Mouse (Mus musculus) right cerebral cortex, postnatal 25 days (tissue): Measurements from ENCODE around the gene Anks1b.

ENCODE experiments used
- DNase-seq: peaks from one replicate; pipeline ENCODE4 v3.0.0; 2022

The Anks1b gene

GRCm38 (mm10) chr10:90685367-90685766 is 812.1 kb downstream of the Anks1b start:
- no peak for DNase-seq

GRCm38 (mm10) chr10:90688153-90688552 is 814.8 kb downstream of the Anks1b start:
- DNase-seq, result no peak

- DNase-seq, result no peak
Observed at GRCm38 (mm10) chr10:90688696-90689252, 815.5 kb downstream of the Anks1b start.

- peak; percentile 55 for DNase-seq
Observed at GRCm38 (mm10) chr10:90689854-90690513, 816.7 kb downstream of the Anks1b start.

GRCm38 (mm10) chr10:90696687-90697086 is 823.4 kb downstream of the Anks1b start:
- peak; percentile 59 for DNase-seq

- DNase-seq, result no peak
Observed at GRCm38 (mm10) chr10:90697413-90697812, 824.1 kb downstream of the Anks1b start.

- no peak for DNase-seq
Observed at GRCm38 (mm10) chr10:90699211-90699610, 825.9 kb downstream of the Anks1b start.

- peak; percentile 71 for DNase-seq
Observed at GRCm38 (mm10) chr10:90704602-90705001, 831.3 kb downstream of the Anks1b start.

- no peak for DNase-seq
Observed at GRCm38 (mm10) chr10:90708822-90709601, 835.7 kb downstream of the Anks1b start.

- no peak for DNase-seq
Observed at GRCm38 (mm10) chr10:90709602-90709931, 836.3 kb downstream of the Anks1b start.

GRCm38 (mm10) chr10:90717961-90718360 is 844.7 kb downstream of the Anks1b start:
- DNase-seq, result no peak

GRCm38 (mm10) chr10:90718684-90719083 is 845.4 kb downstream of the Anks1b start:
- DNase-seq, result no peak

- no peak for DNase-seq
Observed at GRCm38 (mm10) chr10:90719996-90720395, 846.7 kb downstream of the Anks1b start.

- peak; percentile 58 for DNase-seq
Observed at GRCm38 (mm10) chr10:90723071-90723494, 849.8 kb downstream of the Anks1b start.

GRCm38 (mm10) chr10:90723941-90724341 is 850.6 kb downstream of the Anks1b start:
- peak; percentile 67 for DNase-seq

GRCm38 (mm10) chr10:90724931-90725330 is 851.6 kb downstream of the Anks1b start:
- DNase-seq, result no peak

- DNase-seq, result peak; percentile 73
Observed at GRCm38 (mm10) chr10:90728401-90729358, 855.4 kb downstream of the Anks1b start.

GRCm38 (mm10) chr10:90729527-90729926 is 856.2 kb downstream of the Anks1b start:
- no peak for DNase-seq

- no peak for DNase-seq
Observed at GRCm38 (mm10) chr10:90732823-90733222, 859.5 kb downstream of the Anks1b start.

- no peak for DNase-seq
Observed at GRCm38 (mm10) chr10:90733632-90734031, 860.3 kb downstream of the Anks1b start.

GRCm38 (mm10) chr10:90738475-90738874 is 865.2 kb downstream of the Anks1b start:
- DNase-seq, result no peak

GRCm38 (mm10) chr10:90740956-90741355 is 867.6 kb downstream of the Anks1b start:
- DNase-seq, result no peak

- DNase-seq, result no peak
Observed at GRCm38 (mm10) chr10:90751889-90752288, 878.6 kb downstream of the Anks1b start.
